Mouse (Mus musculus) brain, embryonic 14.5 days (tissue): ENCODE results near the gene Senp3.

ENCODE experiments used
- CTCF ChIP-seq: fragments of 200-500 bp; IDR thresholded peaks from 2 replicates; pipeline ENCODE4 v1.5.1; 2012; ENCODE audit warnings: inconsistent platforms, mild to moderate bottlenecking, moderate library complexity, borderline replicate concordance; ENCODE audit not compliant: insufficient read depth, insufficient read length; ENCODE audit errors: extremely low read depth
- POLR2A ChIP-seq: fragments of 200-500 bp; IDR thresholded peaks from 2 replicates; pipeline ENCODE4 v1.6.1; 2012; ENCODE audit warnings: mild to moderate bottlenecking, inconsistent platforms, borderline replicate concordance; ENCODE audit not compliant: poor library complexity, insufficient read depth, insufficient read length, severe bottlenecking; ENCODE audit errors: extremely low read depth

DNA sequence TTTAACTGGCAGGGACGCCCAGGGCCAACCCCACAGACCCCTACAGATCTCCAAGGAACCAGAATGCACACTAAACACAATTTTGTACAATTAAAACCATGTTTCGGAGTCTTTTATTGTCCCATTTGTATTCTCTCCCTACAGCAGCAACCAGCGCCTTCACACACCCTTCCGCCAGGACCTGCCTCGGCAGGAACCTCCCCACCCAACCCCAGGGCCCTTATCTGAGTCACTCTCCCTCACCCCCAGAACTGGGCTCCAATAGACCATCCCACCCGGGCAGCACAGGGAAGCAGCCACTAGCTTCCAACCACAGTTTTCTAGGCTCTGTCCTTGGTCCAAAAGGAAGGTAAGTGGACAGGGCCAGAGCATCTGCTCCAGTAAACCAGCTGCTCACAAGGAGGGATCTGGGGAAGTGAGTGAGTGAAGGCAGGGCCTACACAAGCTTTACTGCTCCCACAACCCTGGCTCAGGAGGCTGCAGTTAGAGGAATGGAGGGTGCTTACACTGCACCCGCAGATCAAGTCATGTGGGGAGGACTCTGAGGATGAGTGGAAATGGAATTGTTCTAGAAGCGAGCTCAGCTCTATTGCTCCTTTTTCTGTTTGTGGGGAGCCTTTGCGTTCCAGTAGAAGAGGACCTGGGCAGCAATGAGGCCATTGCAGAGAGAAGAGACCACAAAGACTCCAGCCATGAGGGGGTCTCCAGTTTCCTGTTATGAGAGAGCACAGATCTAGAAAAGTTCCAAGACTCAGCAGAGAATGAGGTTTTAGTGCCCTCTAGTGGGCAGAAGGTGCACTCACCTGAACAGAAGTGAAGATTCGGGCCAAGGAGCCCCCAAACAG is 25.0 kb downstream of the Senp3 start:
- TF ChIP-seq CTCF (peak; percentile 80), POLR2A (no peak)
